Mouse (Mus musculus) c-Kit-positive CD71-positive TER-119-negative erythroid progenitor cells, embryonic 14.5 days (primary cell): Measurements from ENCODE around the gene Gbe1.
A peak's percentile ranks its signal among the peaks of the same experiment; 100 is the strongest.

Experiments used
- DNase-seq: peaks from one replicate; pipeline ENCODE4 v3.0.0-alpha.2; 2013; ENCODE audit warnings: low read depth

Gene Gbe1

DNA sequence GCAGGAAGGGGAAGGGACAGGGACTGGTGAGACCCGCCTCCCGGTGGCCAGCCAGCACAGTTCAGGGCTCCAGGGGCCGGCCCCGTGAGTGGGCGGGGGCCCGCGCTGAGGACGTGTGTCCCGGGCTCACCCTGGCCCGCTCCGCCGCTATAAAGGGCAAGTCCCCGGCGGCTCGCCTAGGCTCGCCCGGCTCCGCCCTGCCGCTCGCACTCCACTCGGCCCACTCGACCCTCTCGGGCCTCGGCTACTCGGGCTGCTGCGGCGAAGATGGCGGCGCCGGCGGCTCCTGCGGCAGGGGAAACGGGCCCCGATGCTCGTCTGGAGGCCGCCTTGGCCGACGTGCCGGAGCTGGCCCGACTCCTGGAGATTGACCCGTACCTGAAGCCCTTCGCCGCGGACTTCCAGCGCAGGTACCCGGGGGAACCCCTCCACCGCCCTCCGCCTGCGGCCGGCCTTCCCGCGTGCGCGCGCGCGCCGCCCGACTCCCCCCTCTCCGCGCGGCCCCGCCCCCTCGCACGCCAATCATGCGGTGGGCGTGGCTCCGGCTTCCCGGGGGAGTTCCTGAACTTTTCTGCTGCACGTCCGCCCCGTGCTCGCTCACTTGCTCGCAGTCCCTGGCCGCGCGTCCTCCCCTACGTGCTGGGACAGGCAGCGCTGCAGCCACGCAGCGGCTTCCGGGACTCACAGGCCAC is at the start of gene Gbe1:
Gene Gbe1, plus strand, starts transcription at position 64 of the 692 bp plus-strand sequence.
- peak; percentile 75 for DNase-seq

DNA sequence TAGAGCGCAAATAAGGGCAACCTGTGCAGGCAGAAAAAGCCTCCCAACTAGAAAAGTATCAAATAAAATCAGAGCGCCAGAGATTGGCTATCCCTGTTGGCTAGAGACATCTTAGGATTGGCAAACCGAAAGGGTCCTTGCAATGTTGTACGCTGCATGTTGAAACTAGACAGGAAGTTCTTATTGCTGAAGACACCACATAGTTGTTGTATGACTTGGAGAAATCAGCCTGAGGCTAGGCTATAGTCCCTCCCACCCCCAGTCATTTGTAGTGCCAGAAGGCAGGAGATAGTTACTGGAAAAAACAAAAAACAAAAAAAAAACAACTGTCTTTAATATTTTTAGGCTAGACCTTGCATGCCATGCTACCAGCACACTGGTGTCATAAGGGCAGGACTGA is 3.1 kb upstream of the Gbe1 start:
- DNase-seq, result no peak

DNA sequence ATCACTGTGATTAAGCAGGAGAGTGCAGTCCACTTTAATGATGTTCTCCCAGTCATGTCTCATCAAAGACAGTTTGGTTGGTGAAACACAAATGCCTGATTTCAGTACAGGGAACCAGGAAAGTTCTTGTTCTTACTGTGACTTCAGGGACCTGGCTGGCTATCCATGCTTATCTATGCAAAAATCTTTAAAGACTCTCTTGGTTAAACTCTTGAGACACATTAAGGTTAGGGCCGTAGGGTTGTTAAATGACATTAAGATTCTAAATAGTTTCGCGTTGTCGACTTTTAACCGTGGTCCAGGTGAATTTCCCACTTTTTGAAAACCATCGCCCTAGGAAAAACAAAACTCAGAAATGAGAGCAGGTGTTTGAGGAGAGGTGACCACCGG is 258 bp upstream of the Gbe1 start:
- no peak for DNase-seq

GRCm38 (mm10) chr16:70314578-70314930 is 805 bp downstream of the Gbe1 start:
- peak; percentile 7 for DNase-seq

- no peak for DNase-seq
Measured at GRCm38 (mm10) chr16:70315261-70315660, 1.5 kb downstream of the Gbe1 start.

GRCm38 (mm10) chr16:70315862-70316390 is 2.2 kb downstream of the Gbe1 start:
- no peak for DNase-seq

DNA sequence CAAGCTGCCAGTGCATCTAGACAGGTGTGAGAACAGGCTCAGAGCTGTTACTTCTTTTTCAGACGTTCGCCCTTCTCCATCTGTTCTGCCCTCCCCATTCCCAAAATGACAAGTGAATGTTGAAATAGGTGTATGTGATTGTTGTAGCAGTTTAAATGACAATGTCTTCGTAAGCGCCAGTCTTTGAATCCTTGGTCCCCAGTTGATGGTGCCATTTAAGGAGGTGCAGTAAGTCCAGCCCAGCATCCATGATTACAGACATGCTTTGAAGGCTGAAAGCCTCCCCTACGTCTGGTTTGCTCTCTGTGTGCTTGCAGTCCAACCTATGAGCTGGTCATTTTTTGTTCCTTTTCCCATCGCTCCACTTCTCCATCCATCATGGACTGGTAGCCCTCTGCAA is 5.6 kb downstream of the Gbe1 start:
- no peak for DNase-seq

GRCm38 (mm10) chr16:70320612-70321280 is 7.0 kb downstream of the Gbe1 start:
- DNase-seq, result no peak

DNA sequence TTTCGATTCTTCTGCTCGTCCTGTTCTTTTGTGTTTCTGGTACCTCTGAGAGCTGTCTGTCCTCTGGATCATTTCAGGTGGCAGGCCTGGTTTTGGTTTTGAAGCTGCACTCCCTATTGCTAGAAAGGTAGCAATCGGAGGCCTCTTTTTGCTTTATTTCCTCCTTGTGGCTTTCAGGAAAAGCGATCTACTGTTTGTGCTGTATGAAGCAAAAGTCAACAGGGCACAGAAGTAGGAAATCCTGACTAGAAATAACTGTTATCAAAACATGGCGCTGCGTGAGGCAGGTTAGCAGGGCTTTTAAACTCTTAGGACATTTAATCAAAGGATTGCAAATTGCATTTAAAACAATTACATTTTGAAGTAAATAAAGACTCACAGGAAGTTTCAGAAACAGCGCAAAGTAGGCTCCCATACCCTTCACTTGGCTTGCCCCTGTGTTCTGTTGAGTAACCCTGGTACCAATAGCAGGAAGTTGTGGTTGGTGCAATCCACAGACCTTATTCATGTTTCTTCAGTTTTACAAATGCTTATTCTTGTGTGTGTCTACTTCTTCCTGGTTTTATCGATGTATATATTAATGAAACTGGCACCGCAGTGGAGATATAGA is 12.7 kb downstream of the Gbe1 start:
- no peak for DNase-seq

DNA sequence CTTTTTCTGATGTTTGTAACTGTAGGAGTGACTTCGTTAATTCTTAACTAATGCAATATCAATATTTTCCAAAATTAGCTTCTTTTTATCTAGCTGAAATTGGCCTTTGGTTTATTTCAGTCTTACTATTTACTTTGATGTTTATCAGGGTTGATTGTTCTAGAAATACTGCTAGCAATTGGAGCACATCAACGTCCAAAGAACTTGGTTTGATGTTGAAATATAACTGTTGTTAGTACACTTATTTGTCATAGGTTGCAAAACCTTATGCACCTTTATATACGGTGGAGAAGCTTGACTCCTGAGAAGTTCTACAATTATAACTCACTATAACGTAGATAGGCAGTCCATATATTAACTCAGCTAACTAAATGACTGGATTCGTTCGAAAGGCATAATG is 14.8 kb downstream of the Gbe1 start:
- DNase-seq, result no peak

DNA sequence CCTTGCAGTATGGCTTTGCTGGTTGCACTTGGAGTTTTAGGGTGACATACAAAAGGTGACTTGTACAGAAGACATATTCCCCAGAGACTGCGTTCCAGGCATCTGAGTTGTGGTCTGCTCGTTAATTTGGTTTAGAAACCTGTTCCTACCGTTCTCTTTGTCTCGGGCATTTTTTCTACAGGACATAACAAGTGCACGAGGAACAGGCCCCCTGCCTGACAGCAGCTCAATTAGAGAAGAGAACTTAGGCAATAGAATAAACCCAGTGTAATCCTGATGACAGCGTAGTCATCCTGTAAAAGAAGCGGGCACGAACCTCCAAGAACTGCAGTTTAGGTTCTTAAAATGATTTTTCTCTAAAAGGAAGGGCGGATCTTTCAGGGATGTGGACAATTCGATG is 15.3 kb downstream of the Gbe1 start:
- no peak for DNase-seq

GRCm38 (mm10) chr16:70329471-70329870 is 15.7 kb downstream of the Gbe1 start:
- DNase-seq, result no peak

DNA sequence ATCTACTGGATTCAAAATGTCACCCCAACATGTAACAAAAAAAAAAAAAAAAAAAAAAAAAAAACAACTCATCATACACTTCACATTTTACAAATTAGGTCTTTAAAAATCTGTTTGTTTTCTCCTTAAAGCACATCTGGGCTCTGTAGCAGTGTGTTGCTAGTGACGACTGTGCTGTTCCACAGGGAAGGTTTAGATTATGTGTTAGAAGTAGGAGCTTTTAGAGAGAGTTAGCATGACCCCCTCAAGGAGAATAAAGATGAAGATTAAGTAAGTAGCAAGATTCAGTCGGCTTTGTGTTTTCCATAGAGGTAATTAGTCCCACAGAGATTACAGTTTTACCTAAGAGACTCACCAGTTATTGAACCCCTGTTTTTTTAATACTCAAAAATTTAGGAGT is 16.3 kb downstream of the Gbe1 start:
- no peak for DNase-seq

GRCm38 (mm10) chr16:70330626-70331275 is 17.0 kb downstream of the Gbe1 start:
- DNase-seq, result no peak

DNA sequence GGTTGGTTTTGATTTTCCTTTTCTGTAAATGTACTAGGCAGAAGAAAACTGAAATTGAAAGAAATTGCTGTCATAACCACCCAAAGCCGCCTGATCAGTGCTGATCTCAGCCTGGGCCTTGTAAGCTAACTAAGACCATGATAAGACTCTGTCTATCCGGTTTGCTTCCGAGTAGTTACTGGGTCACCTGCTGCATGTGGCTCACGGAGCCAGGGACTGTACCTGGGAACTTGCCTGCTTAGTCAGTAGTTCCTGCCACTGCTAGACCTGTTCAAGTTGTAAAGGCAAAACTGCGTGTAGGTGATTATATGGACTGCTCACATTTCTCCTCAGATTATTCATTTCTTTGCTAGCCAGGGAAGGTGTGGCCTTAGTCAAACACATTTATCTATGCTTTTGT is 21.1 kb downstream of the Gbe1 start:
- DNase-seq, result no peak

- no peak for DNase-seq
Measured at GRCm38 (mm10) chr16:70335472-70335871, 21.7 kb downstream of the Gbe1 start.

DNA sequence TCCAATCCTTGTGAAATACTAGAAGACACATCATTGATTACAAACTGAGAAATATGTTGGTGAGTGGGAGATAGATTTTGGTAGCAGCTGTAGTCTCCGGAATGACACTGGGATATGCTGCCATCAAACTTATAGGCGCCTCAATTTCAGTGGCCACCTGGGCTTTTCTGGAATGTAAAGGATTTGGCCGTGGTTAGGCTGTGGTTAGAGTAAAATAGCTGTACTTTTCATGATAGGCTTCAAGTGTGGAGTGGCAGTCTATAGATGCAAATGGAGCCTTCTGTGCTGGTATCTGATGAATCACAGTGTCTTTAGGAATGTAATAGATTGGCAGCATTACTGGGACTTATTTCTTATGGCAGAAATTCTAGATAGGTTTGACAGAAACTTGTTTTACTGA is 23.9 kb downstream of the Gbe1 start:
- DNase-seq, result no peak

- DNase-seq, result no peak
Measured at GRCm38 (mm10) chr16:70344496-70344895, 30.7 kb downstream of the Gbe1 start.

DNA sequence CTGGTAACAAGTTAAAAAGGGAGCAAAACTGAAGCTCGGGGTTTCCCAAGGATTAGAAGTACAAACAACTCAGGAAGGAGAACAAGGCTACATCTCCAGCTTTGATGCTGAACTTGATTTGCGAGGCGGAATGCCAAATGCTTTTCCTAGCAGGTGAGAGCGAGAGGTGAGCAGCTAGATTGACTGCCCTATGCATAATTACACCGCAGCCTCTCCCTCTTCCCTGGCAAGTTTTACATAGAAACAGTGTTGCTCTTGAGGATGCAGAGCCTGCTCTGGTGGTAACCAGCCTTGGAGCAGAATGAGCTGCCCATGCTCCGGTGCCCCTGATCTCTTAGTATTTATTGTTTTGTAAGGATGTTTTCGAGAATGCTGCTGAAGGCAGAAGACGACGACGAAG is 31.9 kb downstream of the Gbe1 start:
- DNase-seq, result no peak

DNA sequence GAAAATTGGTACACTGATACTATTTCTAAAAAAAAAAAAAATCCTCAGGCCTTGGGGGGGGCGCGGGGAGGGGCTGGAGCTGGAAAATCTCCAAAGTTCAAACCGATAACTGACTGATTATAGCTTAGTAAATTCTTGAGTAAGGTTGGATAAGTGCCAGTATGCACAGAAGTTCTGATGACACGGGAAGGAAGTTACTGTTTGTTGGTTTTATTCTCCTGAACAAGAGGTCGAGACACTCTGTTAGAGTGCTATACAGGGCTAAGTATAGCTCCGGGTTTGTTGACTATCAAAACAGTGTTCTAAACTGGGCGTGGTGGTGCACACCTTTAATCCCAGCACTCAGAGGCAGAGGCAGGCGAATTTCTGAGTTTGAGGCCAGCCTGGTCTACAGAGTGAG is 36.3 kb downstream of the Gbe1 start:
- DNase-seq, result no peak

DNA sequence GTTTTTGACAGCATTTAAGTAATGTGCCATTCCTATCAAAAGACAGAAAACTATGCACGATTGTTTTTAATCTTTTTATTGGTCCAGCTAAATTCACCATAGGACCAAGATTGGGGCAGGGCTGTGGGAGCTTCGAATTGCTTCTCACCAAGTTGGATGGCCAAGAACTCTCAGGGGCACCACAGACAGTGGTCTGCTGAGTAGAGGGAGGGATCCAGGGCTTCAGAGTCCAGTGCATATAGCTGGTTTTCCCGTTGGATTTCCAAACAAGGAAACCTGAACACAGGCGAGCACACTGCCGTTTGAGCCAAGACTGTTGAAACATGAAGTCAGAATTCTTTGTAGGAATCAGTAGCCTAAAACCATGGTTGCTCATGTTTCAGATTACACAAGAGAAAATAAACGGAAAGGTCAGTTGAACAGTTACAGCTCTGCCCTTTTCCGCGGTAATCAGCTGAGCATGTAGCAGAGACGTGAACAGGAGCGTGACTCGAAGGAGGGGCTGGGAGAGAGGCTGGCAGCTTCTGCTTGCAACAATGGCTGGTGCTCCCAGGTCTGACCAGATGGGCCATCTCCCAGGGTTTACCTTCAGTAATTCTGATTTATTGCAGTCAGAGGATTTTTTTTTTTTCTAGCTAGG is 38.0 kb downstream of the Gbe1 start:
- no peak for DNase-seq

DNA sequence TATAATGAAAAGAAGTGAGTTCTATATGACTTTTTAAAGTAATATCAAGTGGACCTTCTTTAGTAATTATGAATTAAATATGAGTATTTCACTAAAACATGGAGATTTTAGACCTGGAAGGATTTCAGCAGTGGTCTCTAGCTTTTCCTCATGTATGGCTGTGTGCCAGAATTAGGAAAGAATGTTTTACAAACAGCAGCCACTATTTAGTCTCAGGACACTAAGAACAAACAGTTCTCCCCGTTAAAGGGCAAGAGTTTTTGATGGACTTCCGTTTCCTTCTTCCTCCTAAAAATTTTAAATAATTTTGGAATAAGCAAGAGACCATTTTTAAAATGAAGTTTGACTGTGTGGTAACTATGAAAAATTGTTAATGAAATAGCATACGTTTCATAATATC is 38.8 kb downstream of the Gbe1 start:
- DNase-seq, result no peak
